Mouse (Mus musculus) ES-E14 (cell line): ENCODE results near the gene Sys1.

Experiments
- CHD2 ChIP-seq: IDR thresholded peaks from 2 replicates; pipeline ENCODE4 v1.6.1; 2014; ENCODE audit warnings: mild to moderate bottlenecking, low read depth, low read length, inconsistent platforms
- MAFK ChIP-seq: IDR thresholded peaks from 2 replicates; pipeline ENCODE4 v1.6.1; 2014; ENCODE audit warnings: mild to moderate bottlenecking, low read depth, low read length, inconsistent platforms; ENCODE audit not compliant: insufficient read depth
- ZC3H11A ChIP-seq: IDR thresholded peaks from 2 replicates; pipeline ENCODE4 v1.6.1; 2012; ENCODE audit warnings: low read depth, mild to moderate bottlenecking, inconsistent platforms, low read length, borderline replicate concordance
- ZNF384 ChIP-seq: IDR thresholded peaks from 2 replicates; pipeline ENCODE4 v1.6.1; 2012; ENCODE audit warnings: low read depth, low read length, inconsistent platforms

DNA sequence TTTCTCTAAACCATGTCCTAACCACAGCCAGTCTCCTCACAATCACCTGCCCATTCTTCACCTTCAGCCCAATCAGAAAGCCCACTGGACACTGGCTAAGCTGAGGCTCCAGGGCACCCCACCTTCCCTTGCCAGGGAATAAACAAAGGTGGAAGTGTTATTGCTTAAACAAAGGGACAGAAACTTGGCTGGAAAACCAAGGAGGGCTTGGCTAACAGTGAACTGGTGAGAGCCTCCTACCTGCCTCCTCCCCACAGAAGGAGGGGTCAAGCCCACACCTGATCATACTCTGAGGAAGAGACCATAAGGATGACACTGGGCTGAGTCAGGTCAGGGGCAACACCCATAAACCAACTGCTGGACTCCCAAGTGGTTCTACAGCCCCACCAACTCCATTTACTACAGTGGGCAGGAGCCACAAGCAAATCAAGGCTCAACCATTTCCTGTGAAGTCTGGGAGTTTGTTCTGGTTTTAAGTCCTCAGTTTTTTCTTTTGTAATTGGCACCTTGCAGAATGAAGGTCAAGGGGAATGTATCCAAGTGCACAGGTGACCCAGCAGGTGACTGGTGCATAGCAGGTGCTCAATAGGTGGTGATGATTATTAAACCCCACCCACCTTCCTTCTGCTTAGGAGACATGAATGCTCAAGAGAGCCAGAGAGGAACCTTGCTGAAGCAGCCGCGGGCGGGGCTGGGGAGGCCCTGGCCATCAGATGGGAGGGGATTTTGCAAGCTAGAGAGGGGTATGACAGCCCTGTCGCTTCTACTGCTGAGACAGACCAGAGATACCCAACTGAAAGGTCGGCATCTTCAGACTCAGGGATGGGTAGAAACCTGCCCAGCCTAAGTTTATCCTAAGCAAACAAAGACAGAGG is 21.3 kb upstream of the Sys1 start:
- no peak for TF ChIP-seq ZC3H11A
- TF ChIP-seq ZNF384 = no peak
- no peak for TF ChIP-seq CHD2
- TF ChIP-seq MAFK = no peak
